8 mouse cellular contexts compared by ENCODE assay signal in genomic region chr4:150239503-150239902, GRCm38 (mm10). TPM values are rescaled to one million over a fixed set of nuclear protein-coding genes. Genes with fewer than 3 reads are reported as not detected.
DNase-seq lines count a peak whose midpoint lies in the region; ATAC-seq and TF ChIP-seq lines count a peak whose summit lies in the region.

No protein-coding gene starts in this region.

- DNase-seq in kidney, postnatal 0 days (ENCODE audit: low spot score) = no peak
- no peak for DNase-seq in kidney, postnatal 25 days
- DNase-seq in limb, embryonic 11.5 days (ENCODE audit: low spot score) = no peak
- no peak for DNase-seq in right cerebral cortex, adult 18-20 months
- DNase-seq in layer of hippocampus, adult 9-11 months = no peak
- no peak for DNase-seq in gastrocnemius, postnatal 36 days

- H3K36me3 ChIP-seq in kidney, postnatal 0 days (ENCODE audit: insufficient read depth, low read length) = peaks cover 37% of the 10 kb centered on the region
- H3K36me3 ChIP-seq in embryonic facial prominence, embryonic 13.5 days = peaks cover 43% of the 10 kb centered on the region
- peaks cover 27% of the 10 kb centered on the region for H3K36me3 ChIP-seq in limb, embryonic 11.5 days (ENCODE audit: control insufficient read depth, insufficient read depth, low read length)
- peaks cover 38% of the 10 kb centered on the region for H3K36me3 ChIP-seq in neural tube, embryonic 15.5 days

- H3K4me1 ChIP-seq in kidney, postnatal 0 days (replicated peaks; ENCODE audit: insufficient read depth, low read length) = peaks cover 16% of the 10 kb centered on the region
- H3K4me1 ChIP-seq in embryonic facial prominence, embryonic 13.5 days = peaks cover 53% of the 10 kb centered on the region
- peaks cover 16% of the 10 kb centered on the region for H3K4me1 ChIP-seq in limb, embryonic 11.5 days (ENCODE audit: control insufficient read depth, insufficient read depth, low read length)
- peaks cover 67% of the 10 kb centered on the region for H3K4me1 ChIP-seq in neural tube, embryonic 15.5 days

- H3K9me3 ChIP-seq in kidney, postnatal 0 days (replicated peaks; ENCODE audit: low read length) = no peaks in the 10 kb centered on the region
- no peaks in the 10 kb centered on the region for H3K9me3 ChIP-seq in embryonic facial prominence, embryonic 13.5 days
- H3K9me3 ChIP-seq in limb, embryonic 11.5 days (ENCODE audit: control insufficient read depth, low read length) = no peaks in the 10 kb centered on the region
- H3K9me3 ChIP-seq in neural tube, embryonic 15.5 days (replicated peaks) = no peaks in the 10 kb centered on the region

- ATAC-seq in kidney, postnatal 0 days (replicated peaks; ENCODE audit: low FRiP score, low read depth) = no peak
- no peak for ATAC-seq in embryonic facial prominence, embryonic 13.5 days (ENCODE audit: insufficient number of reproducible peaks, insufficient read depth, low FRiP score, low TSS enrichment, low read depth)
- no peak for ATAC-seq in limb, embryonic 11.5 days (ENCODE audit: insufficient number of reproducible peaks, low FRiP score, low TSS enrichment, low read depth)
- ATAC-seq in neural tube, embryonic 15.5 days (ENCODE audit: low FRiP score) = no peak

- no peak overlapping the region; the same call in 1 of the 2 replicates for H3K9ac ChIP-seq in kidney, postnatal 0 days (ENCODE audit: low read depth, low read length)
- peak overlapping the region; percentile 90; the same call in 1 of the 2 replicates for H3K9ac ChIP-seq in embryonic facial prominence, embryonic 13.5 days
- H3K9ac ChIP-seq in limb, embryonic 11.5 days (ENCODE audit: low read length) = peak overlapping the region; percentile 77; the same call in 1 of the 2 replicates
- no peak overlapping the region for H3K9ac ChIP-seq in neural tube, embryonic 15.5 days (replicated peaks)

- TF ChIP-seq CTCF in kidney, postnatal 0 days (IDR thresholded peaks at IDR 0.05; ENCODE audit: low read depth) = no peak

- H3K27ac ChIP-seq in kidney, postnatal 0 days = peak overlapping the region; percentile 65; the same call in 1 of the 2 replicates
- peak overlapping the region; percentile 99; the same call in 1 of the 2 replicates for H3K27ac ChIP-seq in embryonic facial prominence, embryonic 13.5 days
- 0 out of 2 replicates have a peak overlapping the region, but pooled peaks have one; percentile 5 for H3K27ac ChIP-seq in limb, embryonic 11.5 days (replicated peaks; ENCODE audit: low read depth, low read length)
- no peak overlapping the region; the same call in 1 of the 2 replicates for H3K27ac ChIP-seq in neural tube, embryonic 15.5 days (replicated peaks)

- peak overlapping the region; percentile 89; the same call in 1 of the 2 replicates for H3K4me3 ChIP-seq in kidney, postnatal 0 days (replicated peaks; ENCODE audit: low read depth, low read length)
- H3K4me3 ChIP-seq in embryonic facial prominence, embryonic 13.5 days = peak overlapping the region; percentile 77
- H3K4me3 ChIP-seq in limb, embryonic 11.5 days (ENCODE audit: low read depth, low read length) = peak overlapping the region; percentile 65
- H3K4me3 ChIP-seq in neural tube, embryonic 15.5 days (replicated peaks) = peak overlapping the region; percentile 85

- WGBS in kidney, postnatal 0 days = 23% methylated on average over 6 of the region's 6 CpGs
- 32% methylated on average over 6 of the region's 6 CpGs for WGBS in embryonic facial prominence, embryonic 13.5 days
- 31% methylated on average over 6 of the region's 6 CpGs for WGBS in limb, embryonic 11.5 days
- 33% methylated on average over 6 of the region's 6 CpGs for WGBS in neural tube, embryonic 15.5 days

- H3K27me3 ChIP-seq in kidney, postnatal 0 days (ENCODE audit: insufficient read depth, low read length) = no peaks in the 10 kb centered on the region
- H3K27me3 ChIP-seq in embryonic facial prominence, embryonic 13.5 days = no peaks in the 10 kb centered on the region
- H3K27me3 ChIP-seq in limb, embryonic 11.5 days (ENCODE audit: control insufficient read depth, insufficient read depth, low read length) = no peaks in the 10 kb centered on the region
- H3K27me3 ChIP-seq in neural tube, embryonic 15.5 days (replicated peaks) = no peaks in the 10 kb centered on the region

- intact Hi-C loops in gastrocnemius, postnatal 36 days (cut with DNase I) = no loop called here

- peak overlapping the region; percentile 66 for H3K4me2 ChIP-seq in kidney, postnatal 0 days (ENCODE audit: low read length)
- peak overlapping the region; percentile 80 for H3K4me2 ChIP-seq in embryonic facial prominence, embryonic 13.5 days
- H3K4me2 ChIP-seq in limb, embryonic 11.5 days (ENCODE audit: low read depth, severe bottlenecking) = peak overlapping the region; percentile 78
- peak overlapping the region; percentile 79 for H3K4me2 ChIP-seq in neural tube, embryonic 15.5 days

RNA-seq across cellular contexts. Expression of gene Eno1, which starts 3.0 kb away (rescaled TPM):
- 1,062 and 1,157 TPM in 2 replicates for polyA plus RNA-seq in kidney, postnatal 0 days (2015; fragmentation: Nextera tagmentation; extraction: Ambion mirVana)
- 1,290 and 1,439 TPM in 2 replicates for polyA plus RNA-seq in embryonic facial prominence, embryonic 13.5 days (2015; fragmentation: Nextera tagmentation; extraction: Ambion mirVana)
- polyA plus RNA-seq in limb, embryonic 11.5 days (2014; fragmentation: Nextera tagmentation; extraction: Ambion mirVana) = 2,196 and 2,311 TPM in 2 replicates
- polyA plus RNA-seq in neural tube, embryonic 15.5 days (2015; fragmentation: Nextera tagmentation; extraction: Ambion mirVana) = 1,173 and 1,202 TPM in 2 replicates
- total RNA-seq in gastrocnemius, postnatal 36 days (2021) = 100 to 1,000 TPM; 104 to 128 TPM

RNA-seq across cellular contexts. Expression of gene Car6, which starts 38.4 kb away (rescaled TPM):
- not detected in 2 replicates for polyA plus RNA-seq in kidney, postnatal 0 days (2015; fragmentation: Nextera tagmentation; extraction: Ambion mirVana)
- polyA plus RNA-seq in embryonic facial prominence, embryonic 13.5 days (2015; fragmentation: Nextera tagmentation; extraction: Ambion mirVana) = 0.23 TPM in 1 of 2 replicates, not detected in the other
- 0.09 and 0.34 TPM in 2 replicates for polyA plus RNA-seq in limb, embryonic 11.5 days (2014; fragmentation: Nextera tagmentation; extraction: Ambion mirVana)
- not detected in 2 replicates for polyA plus RNA-seq in neural tube, embryonic 15.5 days (2015; fragmentation: Nextera tagmentation; extraction: Ambion mirVana)
- under 1 TPM in 1 of 2 experiments, not detected in 1; 0.37 TPM for total RNA-seq in gastrocnemius, postnatal 36 days (2021)

RNA-seq across cellular contexts. Expression of gene Rere, which starts 41.9 kb away (rescaled TPM):
- polyA plus RNA-seq in kidney, postnatal 0 days (2015; fragmentation: Nextera tagmentation; extraction: Ambion mirVana) = 29.1 and 29.8 TPM in 2 replicates
- 23.3 and 26.3 TPM in 2 replicates for polyA plus RNA-seq in embryonic facial prominence, embryonic 13.5 days (2015; fragmentation: Nextera tagmentation; extraction: Ambion mirVana)
- polyA plus RNA-seq in limb, embryonic 11.5 days (2014; fragmentation: Nextera tagmentation; extraction: Ambion mirVana) = 37.9 and 44.9 TPM in 2 replicates
- polyA plus RNA-seq in neural tube, embryonic 15.5 days (2015; fragmentation: Nextera tagmentation; extraction: Ambion mirVana) = 31.8 and 34.6 TPM in 2 replicates
- 10 to 100 TPM; 47.6 to 66.2 TPM for total RNA-seq in gastrocnemius, postnatal 36 days (2021)

Comparison
In these comparisons a context has a peak if more than half of its experiments do, and no peak if none do; other contexts are left out.
1. H3K9ac ChIP-seq: peak in embryonic facial prominence, embryonic 13.5 days (single experiment) and limb, embryonic 11.5 days (single experiment); none in kidney, postnatal 0 days (single experiment) and neural tube, embryonic 15.5 days (single experiment).
2. Peak in every context shown above with its lines, with median percentiles within 50 percentile points of each other: H3K4me2 ChIP-seq and H3K4me3 ChIP-seq.